Mouse (Mus musculus) liver, embryonic 18 days (tissue): Measurements from ENCODE around the gene Smpd1. TPM values are rescaled to one million over a fixed set of nuclear protein-coding genes. Genes with fewer than 3 reads are reported as not detected.

Experiments
- polyA plus RNA-seq: library from polyadenylated mRNA; depleted of rRNA; stranded (reverse); fragments of >200 nt; gene quantifications from 2 replicates; pipeline ENCODE4 v1.2.3, GENCODE M21; 2012; rRNA removed

Smpd1 gene
- 12.1 and 14.5 TPM in 2 replicates for polyA plus RNA-seq

DNA sequence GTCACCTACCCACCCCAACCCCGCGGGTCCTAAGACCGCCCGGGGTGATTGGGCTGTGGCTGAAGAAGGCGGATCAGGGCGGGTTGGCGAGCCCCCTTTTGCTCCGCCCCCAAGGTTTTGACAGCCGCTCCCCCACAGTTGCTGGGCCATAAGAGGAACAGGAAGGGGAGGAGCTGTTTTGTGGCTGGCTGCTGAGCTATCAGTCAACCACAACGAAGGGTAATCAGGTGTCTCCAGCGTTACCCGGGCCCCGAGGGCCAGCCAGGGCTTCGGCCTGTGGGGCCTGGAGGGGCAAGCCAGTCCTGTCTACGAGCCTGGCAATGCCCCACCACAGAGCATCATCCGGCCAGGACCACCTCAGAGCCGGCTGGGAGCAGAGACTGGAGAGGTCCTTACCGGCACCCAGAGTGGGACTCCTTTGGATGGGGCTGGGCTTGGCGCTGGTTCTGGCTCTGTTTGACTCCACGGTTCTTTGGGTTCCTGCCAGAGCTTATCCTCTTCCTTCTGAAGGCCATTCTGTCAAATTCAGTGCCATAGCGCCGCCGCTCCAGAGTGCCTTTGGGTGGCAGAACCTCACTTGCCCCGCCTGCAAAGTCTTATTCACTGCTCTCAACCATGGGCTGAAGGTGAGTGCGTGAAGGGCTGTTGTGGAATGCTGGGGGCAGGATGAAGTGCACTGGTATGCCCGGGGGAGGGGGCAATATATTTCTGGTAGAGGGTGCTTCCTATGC is at the start of gene Smpd1:
Gene Smpd1, plus strand, starts transcription at position 149 of the 731 bp plus-strand sequence.

GRCm38 (mm10) chr7:105581094-105581703 is 27.0 kb downstream of the Smpd1 start, which contains the start of gene Apbb1:
Gene Apbb1, minus strand, starts transcription at chr7:105581653.

Other genes starting within 250 kb of the Smpd1 start
- gene Olfr689, start 243.2 kb upstream of the Smpd1 start, polyA plus RNA-seq = not detected in 2 replicates
- not detected in 2 replicates for gene Olfr690, start 220.3 kb upstream of the Smpd1 start, polyA plus RNA-seq
- not detected in 2 replicates for gene Olfr691, start 212.1 kb upstream of the Smpd1 start, polyA plus RNA-seq
- gene Olfr692, start 186.1 kb upstream of the Smpd1 start, polyA plus RNA-seq = not detected in 2 replicates
- not detected in 2 replicates for gene Gm5901, start 179.3 kb upstream of the Smpd1 start, polyA plus RNA-seq
- gene Fam160a2, start 154.3 kb upstream of the Smpd1 start, polyA plus RNA-seq = 11.2 and 15.3 TPM in 2 replicates
- gene Cnga4, start 149.8 kb upstream of the Smpd1 start, polyA plus RNA-seq = 0.02 and 0.04 TPM in 2 replicates
- not detected in 2 replicates for gene Cckbr, start 128.6 kb upstream of the Smpd1 start, polyA plus RNA-seq
- 4.1 and 4.9 TPM in 2 replicates for gene Cavin3, start 72.1 kb upstream of the Smpd1 start, polyA plus RNA-seq
- 1.8 and 2.2 TPM in 2 replicates for gene Apbb1, start 27.3 kb downstream of the Smpd1 start, polyA plus RNA-seq
- 798 and 850 TPM in 2 replicates for gene Hpx, start 45.8 kb downstream of the Smpd1 start, polyA plus RNA-seq
- gene Trim3, start 79.2 kb downstream of the Smpd1 start, polyA plus RNA-seq = 6.6 and 8.1 TPM in 2 replicates
- 70.9 and 75.0 TPM in 2 replicates for gene Timm10b, start 85.7 kb downstream of the Smpd1 start, polyA plus RNA-seq
- 15.7 and 16.9 TPM in 2 replicates for gene Arfip2, start 86.1 kb downstream of the Smpd1 start, polyA plus RNA-seq
- 81.8 and 86.1 TPM in 2 replicates for gene Gm45799, start 86.2 kb downstream of the Smpd1 start, polyA plus RNA-seq
- 0.95 and 1.00 TPM in 2 replicates for gene Dnhd1, start 96.5 kb downstream of the Smpd1 start, polyA plus RNA-seq
- 82.6 and 85.8 TPM in 2 replicates for gene Ilk, start 182.2 kb downstream of the Smpd1 start, polyA plus RNA-seq
- 6.2 and 7.0 TPM in 2 replicates for gene Rrp8, start 183.0 kb downstream of the Smpd1 start, polyA plus RNA-seq
- 138 and 148 TPM in 2 replicates for gene Taf10, start 190.0 kb downstream of the Smpd1 start, polyA plus RNA-seq
- 50.3 and 54.7 TPM in 2 replicates for gene Tpp1, start 197.9 kb downstream of the Smpd1 start, polyA plus RNA-seq
- gene Dchs1, start 233.3 kb downstream of the Smpd1 start, polyA plus RNA-seq = 0.85 and 1.2 TPM in 2 replicates